Mouse (Mus musculus) layer of hippocampus, adult 9-10 months (tissue): ENCODE data around the gene Olfr1098.

Experiments used
- DNase-seq: peaks from one replicate; pipeline ENCODE4 v3.0.0; 2022; ENCODE audit warnings: low spot score

The Olfr1098 gene

GRCm38 (mm10) chr2:86924445-86924844 is at the start of gene Olfr1098:
Olfr1098 (minus strand) TSS chr2:86924545.
- no peak for DNase-seq

GRCm38 (mm10) chr2:86960593-86960992 is 36.2 kb upstream of the Olfr1098 start, which contains the start of gene Olfr1099:
Olfr1099 (minus strand) TSS chr2:86960693.
- DNase-seq: no peak

- no peak for DNase-seq
Measured at GRCm38 (mm10) chr2:86926557-86926956, 2.2 kb upstream of the Olfr1098 start.

- no peak for DNase-seq
Measured at GRCm38 (mm10) chr2:86905647-86906046, 18.7 kb downstream of the Olfr1098 start.

- DNase-seq: no peak
Measured at GRCm38 (mm10) chr2:86892116-86892515, 32.2 kb downstream of the Olfr1098 start, which contains the start of gene Olfr1097. Olfr1097 (minus strand) TSS chr2:86892216.

GRCm38 (mm10) chr2:86874702-86875101 is 49.6 kb downstream of the Olfr1098 start, which contains the start of gene Gm13723:
Gm13723 (minus strand) TSS chr2:86874802.
- DNase-seq: no peak
